Mouse (Mus musculus): Measurements from ENCODE around the gene Rprm. TPM values are rescaled to one million over a fixed set of nuclear protein-coding genes. Genes with fewer than 3 reads are reported as not detected.
A peak's percentile ranks its signal among the peaks of the same experiment; 100 is the strongest.

Gene Rprm
- 13.8 and 16.9 TPM in 2 replicates for polyA plus RNA-seq (2015; fragmentation: Nextera tagmentation; extraction: Ambion mirVana)

DNA sequence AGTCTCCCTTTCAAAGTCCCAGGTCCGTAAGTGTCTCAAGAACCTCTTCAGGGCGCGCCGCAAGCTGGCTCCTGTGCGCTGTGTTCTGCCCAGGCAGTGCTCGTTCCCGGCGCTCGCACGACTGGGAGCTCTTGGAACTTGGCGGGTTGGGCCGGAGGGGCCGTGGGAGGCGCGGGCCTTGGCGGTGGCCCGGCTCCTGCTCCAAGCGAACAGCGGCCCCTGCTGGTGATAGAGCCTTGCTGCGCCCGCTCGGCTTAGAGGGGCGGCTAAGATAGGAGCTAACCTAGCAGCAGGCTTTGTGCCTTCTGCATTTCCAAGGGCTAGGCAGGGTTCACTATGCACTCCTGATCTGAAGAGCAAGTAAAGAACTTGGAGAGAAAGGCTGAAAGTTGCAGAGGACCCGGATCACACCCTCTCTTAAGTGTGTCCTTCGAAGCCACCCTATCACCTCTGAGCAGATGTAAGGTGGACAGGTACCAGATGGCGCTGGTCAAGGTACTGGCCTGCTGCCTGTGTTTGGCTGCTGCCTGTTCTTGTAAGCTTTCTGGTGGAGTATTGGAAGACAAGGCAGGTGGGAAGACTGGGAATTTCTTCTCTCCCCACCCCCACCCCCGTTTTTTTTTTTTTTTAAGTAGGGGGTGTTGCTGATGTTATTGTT is at the start of gene Rprm:
Rprm (minus strand) TSS at position 123 of the 658 bp plus-strand sequence.
- Histone ChIP-seq H3K4me1 (peaks cover 17% of the 10 kb centered on the region), H3K9me3 (no peaks in the 10 kb centered on the region), H3K27me3 (peaks cover 58% of the 10 kb centered on the region), H3K9ac (peak within 1 kb of the TSS; percentile 66), H3K36me3 (no peaks in the 10 kb centered on the region), H3K4me2 (peak within 1 kb of the TSS; percentile 90), H3K27ac (no peak within 1 kb of the TSS; the same call in 1 of the 2 replicates), H3K4me3 (peak within 1 kb of the TSS; percentile 53)
- 4% methylated on average over 27 of the region's 27 CpGs for WGBS
- peak; percentile 86 for ATAC-seq (ENCODE audit: insufficient number of reproducible peaks, insufficient read depth, low FRiP score, low TSS enrichment, low read depth)

DNA sequence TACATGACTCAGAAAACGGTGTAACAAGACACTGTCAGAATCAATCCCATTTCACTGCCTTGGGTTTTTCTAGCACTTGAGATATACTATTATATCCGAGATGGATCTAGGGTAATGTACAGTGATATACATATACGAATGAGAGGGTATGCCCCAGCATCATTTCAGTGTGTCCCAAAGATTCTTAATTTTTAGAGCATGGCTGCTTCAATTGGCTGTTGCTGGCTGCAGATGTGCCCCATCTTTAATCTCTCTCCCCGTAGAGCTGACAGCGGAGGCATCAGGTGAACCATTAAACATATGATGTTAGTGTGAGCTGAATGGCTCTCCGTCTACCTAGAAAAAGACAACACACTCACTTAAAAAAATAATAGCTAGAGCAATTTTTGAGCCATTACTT is 34.0 kb upstream of the Rprm start:
- no peak for ATAC-seq (ENCODE audit: insufficient number of reproducible peaks, insufficient read depth, low FRiP score, low TSS enrichment, low read depth)
- H3K9ac ChIP-seq: no peak overlapping the region
- no peak overlapping the region for H3K4me2 ChIP-seq
- H3K4me3 ChIP-seq: no peak overlapping the region
- no peaks in the 10 kb centered on the region for H3K4me1 ChIP-seq
- H3K27ac ChIP-seq: no peak overlapping the region
- H3K27me3 ChIP-seq: no peaks in the 10 kb centered on the region
- no peaks in the 10 kb centered on the region for H3K36me3 ChIP-seq
- WGBS: 71% methylated on average over 6 of the region's 6 CpGs
- no peaks in the 10 kb centered on the region for H3K9me3 ChIP-seq

DNA sequence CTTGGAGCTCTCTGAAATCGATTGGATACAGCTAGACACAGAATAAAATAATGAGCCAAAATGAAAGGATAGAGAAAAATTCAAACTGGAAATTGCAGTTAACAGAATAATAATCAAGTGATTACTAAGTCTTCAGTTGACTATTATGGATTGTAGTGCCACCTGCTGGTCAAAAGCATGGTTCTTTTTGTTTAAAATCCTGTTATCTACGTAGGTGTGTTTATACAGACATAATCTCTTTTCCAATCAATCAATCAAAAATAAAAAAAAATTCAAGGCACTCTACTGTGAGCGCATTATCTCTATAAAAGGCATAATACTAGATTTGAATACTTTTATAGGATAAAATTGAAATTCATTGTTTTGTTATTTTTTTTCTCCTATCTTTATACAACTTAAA is 33.5 kb upstream of the Rprm start:
- Histone ChIP-seq H3K4me1 (no peaks in the 10 kb centered on the region), H3K4me3 (no peak overlapping the region), H3K27me3 (no peaks in the 10 kb centered on the region), H3K4me2 (no peak overlapping the region), H3K36me3 (no peaks in the 10 kb centered on the region), H3K9me3 (no peaks in the 10 kb centered on the region), H3K27ac (no peak overlapping the region), H3K9ac (no peak overlapping the region)
- 22% methylated on average over 3 of the region's 3 CpGs for WGBS
- no peak for ATAC-seq (ENCODE audit: insufficient number of reproducible peaks, insufficient read depth, low FRiP score, low TSS enrichment, low read depth)

DNA sequence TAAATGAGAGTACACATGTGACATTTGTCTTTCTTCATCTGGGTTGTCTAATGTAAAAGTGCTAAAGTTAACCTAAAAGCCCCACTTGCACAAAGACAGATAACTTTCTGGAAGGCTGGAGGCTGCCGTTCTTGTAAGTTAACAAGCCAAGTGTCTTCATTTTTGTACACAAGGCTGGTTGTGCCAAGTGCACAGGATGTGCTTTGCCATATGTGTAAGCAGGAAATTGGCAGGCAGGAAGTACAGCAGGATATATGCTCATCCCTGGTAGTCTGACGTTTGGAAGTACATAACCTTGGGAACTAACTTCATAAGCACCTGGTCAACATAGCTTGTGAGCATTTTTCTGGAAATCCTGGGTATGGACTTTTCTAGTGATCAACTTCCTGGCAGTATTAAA is 25.9 kb upstream of the Rprm start:
- H3K9me3 ChIP-seq: no peaks in the 10 kb centered on the region
- 67% methylated on average over 2 of the region's 2 CpGs for WGBS
- no peaks in the 10 kb centered on the region for H3K36me3 ChIP-seq
- no peak overlapping the region for H3K4me3 ChIP-seq
- no peaks in the 10 kb centered on the region for H3K4me1 ChIP-seq
- no peaks in the 10 kb centered on the region for H3K27me3 ChIP-seq
- no peak overlapping the region for H3K27ac ChIP-seq
- H3K4me2 ChIP-seq: no peak overlapping the region
- H3K9ac ChIP-seq: no peak overlapping the region
- no peak for ATAC-seq (ENCODE audit: insufficient number of reproducible peaks, insufficient read depth, low FRiP score, low TSS enrichment, low read depth)

DNA sequence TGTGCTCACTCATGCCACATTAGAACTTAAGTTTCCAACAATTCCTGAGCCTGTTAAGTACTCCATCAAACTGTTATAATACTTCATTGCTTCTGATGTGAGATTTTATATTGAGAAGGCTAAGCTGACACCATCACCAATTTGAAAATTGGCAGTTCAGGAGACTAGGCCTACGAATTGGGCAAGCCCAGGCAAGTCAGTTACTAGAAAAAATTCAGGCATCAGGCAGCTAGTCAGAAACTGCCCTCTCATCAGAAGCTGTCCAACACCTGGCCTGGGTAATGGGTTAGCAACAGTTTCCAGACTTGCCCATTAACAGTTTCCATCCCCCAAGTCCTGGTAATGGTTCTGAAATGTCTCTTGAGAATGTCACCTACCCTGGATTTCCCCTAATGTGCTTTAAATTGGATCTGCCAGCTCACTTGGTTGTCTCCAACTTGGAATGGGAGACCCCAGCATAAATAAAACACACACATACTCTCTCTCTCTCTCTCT is 20.9 kb upstream of the Rprm start:
- WGBS: 63% methylated on average over 1 of the region's 1 CpGs
- no peaks in the 10 kb centered on the region for H3K9me3 ChIP-seq
- no peaks in the 10 kb centered on the region for H3K4me1 ChIP-seq

DNA sequence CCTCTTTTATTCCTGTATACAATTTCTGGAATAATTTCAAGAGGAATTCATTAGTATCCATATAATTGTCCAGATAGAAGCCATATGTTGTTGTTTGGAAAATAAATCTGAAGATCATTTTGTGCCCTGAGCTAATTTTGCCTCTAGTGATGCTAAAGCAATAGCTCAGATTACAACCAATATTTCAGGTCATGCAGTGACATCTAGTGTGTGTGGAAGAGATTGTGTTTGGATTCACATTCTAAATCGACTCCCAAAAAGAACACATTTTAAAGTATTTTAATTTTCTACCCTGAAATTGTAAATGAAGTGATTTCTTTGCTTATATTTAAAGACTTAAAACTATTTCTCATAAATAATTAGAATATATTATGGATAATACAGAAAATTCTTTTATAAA is 14.6 kb upstream of the Rprm start:
- no peak overlapping the region for H3K27ac ChIP-seq

More for the DNA sequence above, 20.9 kb upstream of the Rprm start:
- H3K4me3 ChIP-seq: no peak overlapping the region
- H3K27me3 ChIP-seq: no peaks in the 10 kb centered on the region
- no peak overlapping the region for H3K27ac ChIP-seq
- no peak for ATAC-seq (ENCODE audit: insufficient number of reproducible peaks, insufficient read depth, low FRiP score, low TSS enrichment, low read depth)
- H3K36me3 ChIP-seq: no peaks in the 10 kb centered on the region
- no peak overlapping the region for H3K9ac ChIP-seq
- no peak overlapping the region for H3K4me2 ChIP-seq

DNA sequence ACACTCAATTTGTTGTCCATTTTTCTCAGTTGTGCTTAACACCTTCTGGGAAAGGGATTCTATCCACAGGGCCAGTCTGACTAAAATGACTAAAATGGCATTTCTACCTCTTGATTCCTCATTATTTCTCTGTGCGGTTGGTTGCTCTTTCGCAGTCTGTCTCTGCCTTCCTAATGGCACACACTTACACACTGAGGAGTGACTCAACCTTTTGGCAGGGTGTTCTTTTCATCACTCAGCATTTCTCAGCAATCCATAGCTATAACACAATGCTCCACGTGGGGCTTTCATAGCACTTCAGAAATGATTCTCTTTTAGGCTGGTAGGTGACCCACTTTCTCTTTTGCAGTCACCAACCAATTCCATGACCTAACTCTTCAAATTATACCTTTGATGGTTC is 7.3 kb upstream of the Rprm start:
- Histone ChIP-seq H3K4me1 (no peaks in the 10 kb centered on the region), H3K4me3 (no peak overlapping the region), H3K9me3 (no peaks in the 10 kb centered on the region), H3K4me2 (no peak overlapping the region), H3K27ac (no peak overlapping the region), H3K36me3 (no peaks in the 10 kb centered on the region), H3K9ac (no peak overlapping the region), H3K27me3 (0 out of 2 replicates have a peak, but pooled peaks cover under 1% of the 10 kb centered on the region)
- ATAC-seq (ENCODE audit: insufficient number of reproducible peaks, insufficient read depth, low FRiP score, low TSS enrichment, low read depth): no peak
- WGBS: 89% methylated on average over 3 of the region's 3 CpGs

More for the DNA sequence above, 14.6 kb upstream of the Rprm start:
- Histone ChIP-seq H3K27me3 (no peaks in the 10 kb centered on the region), H3K9ac (no peak overlapping the region), H3K9me3 (no peaks in the 10 kb centered on the region), H3K4me2 (no peak overlapping the region), H3K4me3 (no peak overlapping the region), H3K36me3 (no peaks in the 10 kb centered on the region), H3K4me1 (no peaks in the 10 kb centered on the region)
- 56% methylated on average over 1 of the region's 1 CpGs for WGBS
- no peak for ATAC-seq (ENCODE audit: insufficient number of reproducible peaks, insufficient read depth, low FRiP score, low TSS enrichment, low read depth)

DNA sequence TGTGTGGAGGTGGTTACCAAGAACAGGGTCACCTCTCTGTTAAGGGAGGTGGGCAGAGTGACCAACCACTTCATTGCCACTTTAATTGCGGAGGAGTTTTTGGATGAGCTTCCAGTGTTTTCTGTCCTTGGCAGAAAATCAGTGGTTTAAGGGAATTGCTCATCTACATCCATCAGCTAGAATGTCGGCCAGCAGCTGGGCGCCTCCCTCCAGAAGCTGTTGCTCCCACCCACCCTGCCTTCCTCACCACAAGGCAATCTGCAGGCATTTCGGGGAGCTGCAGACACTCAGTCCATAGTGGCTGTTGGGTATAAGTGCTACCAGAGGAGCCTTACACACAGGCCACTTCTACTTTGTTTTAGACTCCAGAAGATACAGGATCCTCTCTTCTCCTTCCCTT is 902 bp upstream of the Rprm start:
- H3K36me3 ChIP-seq: no peaks in the 10 kb centered on the region
- H3K4me1 ChIP-seq: peaks cover 17% of the 10 kb centered on the region
- no peak overlapping the region for H3K9ac ChIP-seq
- peaks cover 55% of the 10 kb centered on the region for H3K27me3 ChIP-seq
- no peak overlapping the region for H3K4me3 ChIP-seq
- H3K9me3 ChIP-seq: no peaks in the 10 kb centered on the region
- WGBS: 63% methylated on average over 4 of the region's 4 CpGs
- no peak for ATAC-seq (ENCODE audit: insufficient number of reproducible peaks, insufficient read depth, low FRiP score, low TSS enrichment, low read depth)
- no peak overlapping the region for H3K27ac ChIP-seq
- H3K4me2 ChIP-seq: no peak overlapping the region

DNA sequence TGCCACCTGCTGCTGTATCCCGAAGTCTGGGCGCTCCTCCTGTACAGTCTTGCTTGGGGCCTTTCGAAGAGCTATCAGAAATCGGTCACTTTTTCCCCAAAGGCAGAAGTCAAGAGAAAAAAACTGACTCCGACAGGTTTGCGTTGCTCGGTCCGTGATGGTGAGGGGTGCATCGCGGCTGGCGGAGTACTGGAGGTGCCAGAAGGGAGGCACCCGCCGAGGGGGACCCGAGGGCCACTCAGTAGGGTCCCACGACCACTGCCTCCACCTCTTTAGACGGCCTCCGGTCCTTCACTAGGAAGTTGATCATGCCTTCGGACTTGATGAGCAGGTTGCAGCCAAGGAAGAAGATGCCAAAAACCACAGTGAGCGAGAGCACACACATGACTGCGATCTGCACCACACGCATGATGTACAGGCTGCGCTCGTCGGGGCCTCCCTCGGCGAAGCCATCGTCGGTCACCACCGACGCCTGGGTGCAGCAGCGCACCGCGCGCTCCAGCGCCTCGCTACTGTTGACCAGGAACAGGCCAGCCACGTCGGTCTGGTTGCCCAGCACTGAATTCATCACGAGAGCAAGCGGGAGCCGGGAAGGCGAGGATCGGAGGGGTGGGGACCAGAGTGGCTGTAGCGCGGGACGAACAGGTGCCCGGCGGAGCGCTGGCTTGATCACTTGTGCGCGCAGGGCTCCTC is 469 bp downstream of the Rprm start:
- no peaks in the 10 kb centered on the region for H3K36me3 ChIP-seq
- H3K9ac ChIP-seq: peak overlapping the region; percentile 66
- ATAC-seq (ENCODE audit: insufficient number of reproducible peaks, insufficient read depth, low FRiP score, low TSS enrichment, low read depth): peak; percentile 65
- H3K27ac ChIP-seq: no peak overlapping the region; the same call in 1 of the 2 replicates
- peak overlapping the region; percentile 53 for H3K4me3 ChIP-seq
- H3K9me3 ChIP-seq: no peaks in the 10 kb centered on the region
- peak overlapping the region; percentile 90 for H3K4me2 ChIP-seq
- 1% methylated on average over 51 of the region's 51 CpGs for WGBS
- peaks cover 58% of the 10 kb centered on the region for H3K27me3 ChIP-seq
- H3K4me1 ChIP-seq: peaks cover 17% of the 10 kb centered on the region

DNA sequence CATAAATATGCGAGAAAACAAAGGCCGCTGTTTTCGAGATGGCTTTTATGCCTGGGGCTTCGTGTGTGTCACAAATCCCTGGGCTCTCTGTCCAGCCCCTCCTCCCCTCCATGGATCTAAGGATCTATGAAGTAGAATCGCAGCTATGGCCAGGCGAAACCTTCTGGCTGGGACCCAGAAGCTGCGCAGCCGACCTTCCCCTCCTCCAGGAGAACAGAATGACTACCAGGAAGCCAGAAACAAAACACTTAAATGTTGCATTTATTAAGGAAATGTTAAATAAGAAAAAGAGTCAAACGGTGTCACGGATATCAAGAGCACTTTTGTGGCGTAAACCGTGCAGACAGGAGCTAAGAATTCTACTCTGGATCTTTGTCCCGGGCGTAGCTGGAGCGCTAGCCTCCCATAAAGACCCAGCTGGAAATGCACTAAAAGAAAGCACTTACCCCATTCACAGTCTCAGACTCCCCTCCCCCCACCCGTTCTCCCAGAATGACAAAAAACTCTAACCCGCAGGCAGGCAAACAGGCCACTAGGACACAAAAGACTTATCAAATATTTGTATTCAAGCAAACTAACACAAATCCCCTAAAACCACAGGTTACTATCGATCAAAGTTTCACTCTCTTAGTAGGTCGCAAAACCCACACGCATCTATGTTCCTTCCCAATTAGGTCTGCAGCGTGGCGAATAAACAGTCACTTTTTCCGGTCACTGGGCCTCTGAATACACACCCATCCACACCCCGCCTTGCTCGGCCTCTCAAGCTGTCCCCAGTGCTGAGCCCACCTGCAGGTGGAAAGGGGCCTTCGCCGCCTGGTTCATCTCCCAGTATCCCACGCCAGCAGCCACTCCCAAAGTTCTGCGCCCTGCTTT is 1.3 kb downstream of the Rprm start:
- Histone ChIP-seq H3K36me3 (no peaks in the 10 kb centered on the region), H3K27ac (no peak overlapping the region), H3K9me3 (no peaks in the 10 kb centered on the region), H3K4me1 (peaks cover 17% of the 10 kb centered on the region), H3K9ac (peak overlapping the region; percentile 66), H3K4me3 (peak overlapping the region; percentile 53), H3K27me3 (peaks cover 58% of the 10 kb centered on the region), H3K4me2 (peak overlapping the region; percentile 90)
- 1% methylated on average over 29 of the region's 29 CpGs for WGBS
- no peak for ATAC-seq (ENCODE audit: insufficient number of reproducible peaks, insufficient read depth, low FRiP score, low TSS enrichment, low read depth)

DNA sequence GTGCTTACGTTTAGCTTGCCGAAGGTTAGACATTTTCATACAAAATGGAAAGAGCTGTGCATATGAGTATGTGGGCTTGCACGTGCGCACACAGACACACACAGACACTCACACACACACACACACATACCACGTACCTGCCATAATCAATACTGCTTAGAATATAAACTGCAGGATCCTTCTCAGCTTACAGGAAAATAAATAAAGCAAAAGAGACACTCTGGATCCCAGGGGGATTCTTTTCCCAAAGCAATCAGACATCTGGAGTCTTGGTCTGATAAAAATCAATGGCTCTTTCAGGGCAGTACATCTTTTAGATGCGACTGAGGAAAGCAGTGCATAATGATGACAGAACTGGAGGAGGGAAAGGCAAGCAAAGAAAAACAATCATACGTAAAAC is 6.4 kb downstream of the Rprm start:
- ATAC-seq (ENCODE audit: insufficient number of reproducible peaks, insufficient read depth, low FRiP score, low TSS enrichment, low read depth): no peak
- H3K4me2 ChIP-seq: no peak overlapping the region
- H3K36me3 ChIP-seq: no peaks in the 10 kb centered on the region
- no peaks in the 10 kb centered on the region for H3K9me3 ChIP-seq
- H3K27ac ChIP-seq: no peak overlapping the region
- no peak overlapping the region for H3K9ac ChIP-seq
- H3K4me3 ChIP-seq: no peak overlapping the region
- peaks cover 5% of the 10 kb centered on the region for H3K4me1 ChIP-seq
- H3K27me3 ChIP-seq: peaks cover 27% of the 10 kb centered on the region
- WGBS: 55% methylated on average over 7 of the region's 7 CpGs
